16 mouse cellular contexts compared by ENCODE assay signal in genomic region chr8:111435071-111435828, GRCm38 (mm10). TPM values are rescaled to one million over a fixed set of nuclear protein-coding genes. Genes with fewer than 3 reads are reported as not detected.
DNase-seq lines count a peak whose midpoint lies in the region; ATAC-seq and TF ChIP-seq lines count a peak whose summit lies in the region.
"Had no signal": no experiment of that assay in that cellular context is flagged by ENCODE, and none has a peak within 500 bp of the region (broad histone marks: within the 10 kb centered on the region; RNA-seq: fewer than 3 reads in every experiment).

No protein-coding gene starts in this region.

- no peaks in the 10 kb centered on the region for H3K9me3 ChIP-seq in CH12.LX (replicated peaks; ENCODE audit: low read length)
- H3K9me3 ChIP-seq in forebrain, embryonic 14.5 days (replicated peaks; ENCODE audit: control insufficient read depth, low read length), result no peaks in the 10 kb centered on the region
- H3K9me3 ChIP-seq: hindbrain, embryonic 15.5 days; liver, embryonic 13.5 days; midbrain, embryonic 12.5 days; neural tube, embryonic 13.5 days had no signal

- TF ChIP-seq EP300 in CH12.LX (IDR thresholded peaks at IDR 0.05; ENCODE audit: low read length), result no peak

- H3K27me3 ChIP-seq in CH12.LX (replicated peaks), result peaks cover 3% of the 10 kb centered on the region
- no peaks in the 10 kb centered on the region for H3K27me3 ChIP-seq in forebrain, embryonic 14.5 days (replicated peaks; ENCODE audit: control insufficient read depth, insufficient read depth, low read length)
- H3K27me3 ChIP-seq: hindbrain, embryonic 15.5 days; midbrain, embryonic 12.5 days; neural tube, embryonic 13.5 days had no signal

- H3K79me2 ChIP-seq in CH12.LX (replicated peaks; ENCODE audit: control insufficient read depth, extremely low read depth, insufficient read depth, poor library complexity, severe bottlenecking), result no peaks in the 10 kb centered on the region

- no peak for TF ChIP-seq POLR2A in CH12.LX (IDR thresholded peaks at IDR 0.05; ENCODE audit: low read depth, low read length)

- WGBS in forebrain, embryonic 14.5 days, result 77% methylated on average over 11 of the region's 11 CpGs

- no peak overlapping the region for H3K9ac ChIP-seq in CH12.LX (ENCODE audit: insufficient read depth, low read depth)
- H3K9ac ChIP-seq in forebrain, embryonic 14.5 days (ENCODE audit: low read length), result no peak overlapping the region
- H3K9ac ChIP-seq: hindbrain, embryonic 15.5 days; liver, embryonic 13.5 days; midbrain, embryonic 12.5 days; neural tube, embryonic 13.5 days had no signal

- no peak for TF ChIP-seq RAD21 in CH12.LX (IDR thresholded peaks at IDR 0.05; ENCODE audit: low read depth, low read length)

- H3K36me3 ChIP-seq in CH12.LX (replicated peaks in 1 of 2; ENCODE audit: control insufficient read depth in 1 of 2, insufficient read depth in 1 of 2, low read length in 1 of 2), result no peaks in the 10 kb centered on the region
- H3K36me3 ChIP-seq in forebrain, embryonic 14.5 days (ENCODE audit: control insufficient read depth, insufficient read depth, low read length), result no peaks in the 10 kb centered on the region
- H3K36me3 ChIP-seq: hindbrain, embryonic 15.5 days; liver, embryonic 13.5 days; midbrain, embryonic 12.5 days; neural tube, embryonic 13.5 days had no signal

- no peak overlapping the region for H3K4me3 ChIP-seq in CH12.LX (replicated peaks in 1 of 3; ENCODE audit: low read depth in 2 of 3, low read length in 2 of 3, poor library complexity in 1 of 3)
- no peak overlapping the region for H3K4me3 ChIP-seq in forebrain, embryonic 14.5 days (ENCODE audit: low read depth, low read length)
- H3K4me3 ChIP-seq: hindbrain, embryonic 15.5 days; liver, embryonic 13.5 days; midbrain, embryonic 12.5 days; neural tube, embryonic 13.5 days had no signal

- H3K27ac ChIP-seq in CH12.LX (ENCODE audit: insufficient read depth, low read depth), result no peak overlapping the region
- H3K27ac ChIP-seq in forebrain, embryonic 14.5 days (ENCODE audit: low read depth, low read length), result no peak overlapping the region
- H3K27ac ChIP-seq: hindbrain, embryonic 15.5 days; liver, embryonic 13.5 days; midbrain, embryonic 12.5 days; neural tube, embryonic 13.5 days had no signal

- in situ Hi-C loops in CH12.LX (cut with MboI; ENCODE audit: low pct_ligation_motif_present, low pct_unique_long_range_greater_than_20kb, low sequenced_read_pairs), result loop anchor here (5.0 kb wide), 1 partner anchor 83 kb away; no protein-coding TSS in a partner anchor

- no peak overlapping the region for H3K4me2 ChIP-seq in CH12.LX (ENCODE audit: insufficient read depth, low read depth, poor library complexity, severe bottlenecking)
- no peak overlapping the region for H3K4me2 ChIP-seq in forebrain, embryonic 14.5 days (ENCODE audit: low read length)
- H3K4me2 ChIP-seq: hindbrain, embryonic 15.5 days; liver, embryonic 13.5 days; midbrain, embryonic 12.5 days; neural tube, embryonic 13.5 days had no signal

- peaks cover 3 to 9% of the 10 kb centered on the region in 2 experiments; a peak in 3 of 4 replicates for H3K4me1 ChIP-seq in CH12.LX (ENCODE audit: control insufficient read depth in 1 of 2, insufficient read depth in 2 of 2)
- H3K4me1 ChIP-seq in forebrain, embryonic 14.5 days (ENCODE audit: control insufficient read depth, insufficient read depth, low read length), result no peaks in the 10 kb centered on the region
- H3K4me1 ChIP-seq: hindbrain, embryonic 15.5 days; liver, embryonic 13.5 days; midbrain, embryonic 12.5 days; neural tube, embryonic 13.5 days had no signal

- dilution Hi-C loops in CH12.LX (cut with MboI; ENCODE audit: extremely low pct_ligation_motif_present, extremely low pct_unique_long_range_greater_than_20kb, low sequenced_read_pairs), result no loop called here

- DNase-seq in kidney, adult 11 months, result peak; percentile 41
- DNase-seq in kidney, postnatal 14 days, result no peak
- peak; percentile 92 for DNase-seq in 416B (ENCODE audit: low read depth)
- DNase-seq in CH12.LX (ENCODE audit: extremely low read depth), result no peak
- DNase-seq in kidney, postnatal 36 days, result peak; percentile 27 to 56
- no peak for DNase-seq in frontal cortex, adult 2 months (ENCODE audit: extremely low spot score in 1 of 2, low spot score in 1 of 2)
- DNase-seq in spleen, postnatal 14 days (ENCODE audit: low spot score in 2 of 2), result no peak
- no peak for DNase-seq in forebrain, embryonic 14.5 days (ENCODE audit: low spot score)
- DNase-seq: cerebellum, postnatal 14 days; liver, embryonic 13.5 days had no signal

- TF ChIP-seq CTCF in CH12.LX (conservative IDR thresholded peaks at IDR 0.05 in 1 of 2, IDR thresholded peaks at IDR 0.05 in 1 of 2; ENCODE audit: low read depth in 2 of 2, low read length in 2 of 2), result no peak

- ATAC-seq in forebrain, embryonic 14.5 days, result no peak
- ATAC-seq: forebrain, embryonic 16.5 days had no signal

TF ChIP-seq in CH12.LX, 34 proteins besides CTCF, POLR2A, EP300 and RAD21:
- peak; percentile 33; the same call in 1 of the 2 replicates for TF ChIP-seq BHLHE40 (IDR thresholded peaks at IDR 0.05; ENCODE audit: low read depth, low read length)
- TF ChIP-seq NRF1 (IDR thresholded peaks at IDR 0.05; ENCODE audit: low read depth, low read length), result no peak
TF ChIP-seq in CH12.LX: peak in this region for 1.

RNA-seq across cellular contexts. Expression of gene Fa2h, which starts 41.6 kb away (rescaled TPM):
- total RNA-seq in CH12.LX (2012; rRNA removed) (0.04 and 0.08 TPM in 2 replicates), CH12.LX (2014; rRNA removed) (not detected in 2 replicates)
- polyA plus RNA-seq in CH12.LX (2012; ENCODE audit: insufficient read length, low read depth), result not detected in 2 replicates
- 25.6 and 28.7 TPM in 2 replicates for polyA plus RNA-seq in frontal cortex, adult 2 months (2012; rRNA removed)
- polyA plus RNA-seq in forebrain, embryonic 14.5 days (2014; fragmentation: Nextera tagmentation; extraction: Ambion mirVana), result 0.23 TPM in 1 of 2 replicates, not detected in the other
- total RNA-seq: granulocyte monocyte progenitor cell, adult 5-6 weeks had no signal
- polyA plus RNA-seq: forebrain, embryonic 16.5 days; heart, postnatal 0 days; liver, embryonic 13.5 days had no signal

Comparison
In these comparisons a context has a peak if more than half of its experiments do, and no peak if none do; other contexts are left out.
1. DNase-seq: peak in kidney, adult 11 months (single experiment), 416B (single experiment) and kidney, postnatal 36 days (2 of 2); none in kidney, postnatal 14 days (single experiment), CH12.LX (single experiment), frontal cortex, adult 2 months (0 of 2), spleen, postnatal 14 days (0 of 2) and forebrain, embryonic 14.5 days (single experiment).
2. RNA of gene Fa2h, which starts 41.6 kb away (polyA plus RNA-seq): 25.6 to 28.7 TPM in frontal cortex, adult 2 months; not detected in CH12.LX and 0.23 TPM in forebrain, embryonic 14.5 days; every median in the first group is over 10 times any median in the second.